Mouse (Mus musculus) heart, embryonic 14.5 days (tissue): ENCODE data around the gene Srrm1. TPM values are rescaled to one million over a fixed set of nuclear protein-coding genes. Genes with fewer than 3 reads are reported as not detected.

ENCODE experiments used
- ATAC-seq: fragments of 200-750 bp; cut with Nextera tagmentation; 2 replicates; pipeline ENCODE4 v1.8.0; 2017; ENCODE audit warnings: low read depth, moderate TSS enrichment; ENCODE audit not compliant: insufficient number of reproducible peaks, insufficient read depth, low FRiP score
- H3K27ac ChIP-seq, 2 experiments: fragments of 200-500 bp in 1 of 2; fragments of 300-500 bp in 1 of 2; sonication (generic) in 1 of 2; replicated peaks in 1 of 2; 2 replicates each; pipeline ENCODE4 v1.5.1; 2012 to 2014; ENCODE audit warnings: low read depth in 2 of 2, low read length in 2 of 2, control low read depth in 1 of 2, mild to moderate bottlenecking in 1 of 2, mixed read lengths in 1 of 2; ENCODE audit not compliant: control insufficient read depth in 1 of 2, insufficient read depth in 1 of 2
- H3K27me3 ChIP-seq: fragments of 300-500 bp; sonication (generic); 2 replicates; pipeline ENCODE4 v1.6.1; 2014; ENCODE audit warnings: mild to moderate bottlenecking, low read length, control low read depth; ENCODE audit not compliant: control insufficient read depth, insufficient read depth
- H3K36me3 ChIP-seq: fragments of 300-500 bp; sonication (generic); 2 replicates; pipeline ENCODE4 v1.6.1; 2014; ENCODE audit warnings: mild to moderate bottlenecking, control low read depth, low read length, mixed read lengths; ENCODE audit not compliant: control insufficient read depth, insufficient read depth
- H3K4me1 ChIP-seq, 2 experiments: fragments of 200-500 bp in 1 of 2; fragments of 300-500 bp in 1 of 2; sonication (generic) in 1 of 2; 2 replicates each; pipeline ENCODE4 v1.6.1; 2012 to 2014; ENCODE audit warnings: low read length in 2 of 2, control low read depth in 1 of 2, mixed read lengths in 1 of 2; ENCODE audit not compliant: control insufficient read depth in 2 of 2, insufficient read depth in 2 of 2
- H3K4me2 ChIP-seq: fragments of 300-500 bp; sonication (generic); 2 replicates; pipeline ENCODE4 v1.6.1; 2014; ENCODE audit warnings: mild to moderate bottlenecking, low read length
- H3K4me3 ChIP-seq, 2 experiments: fragments of 200-500 bp in 1 of 2; fragments of 300-500 bp in 1 of 2; sonication (generic) in 1 of 2; 2 replicates each; pipeline ENCODE4 v1.5.1; 2012 to 2014; ENCODE audit warnings: low read length in 2 of 2, mild to moderate bottlenecking in 2 of 2, control low read depth in 1 of 2, low read depth in 1 of 2, moderate library complexity in 1 of 2; ENCODE audit not compliant: control insufficient read depth in 1 of 2, insufficient read depth in 1 of 2
- H3K9ac ChIP-seq: fragments of 300-500 bp; sonication (generic); 2 replicates; pipeline ENCODE4 v1.6.1; 2014; ENCODE audit warnings: mild to moderate bottlenecking, low read length
- H3K9me3 ChIP-seq: fragments of 300-500 bp; sonication (generic); 2 replicates; pipeline ENCODE4 v1.6.1; 2016; ENCODE audit warnings: low read length, control low read depth; ENCODE audit not compliant: control insufficient read depth
- WGBS: fragments of 180-500 bp; shearing (Covaris S2); extraction: QIAGEN DNeasy Blood & Tissue Kit; methylation state at CpG from one replicate; pipeline ENCODE4 v1.1.7; 2014; 5-methylcytosine and 5-hydroxymethylcytosine counted together
- polyA plus RNA-seq: library from polyadenylated mRNA; unstranded; fragments of >200 nt; fragmentation: Nextera tagmentation; extraction: Ambion mirVana; gene quantifications from 2 replicates; pipeline ENCODE4 v1.2.1, GENCODE M21; 2014

Gene Srrm1
- polyA plus RNA-seq, 1 experiment from 2014 or later = 120 TPM

DNA sequence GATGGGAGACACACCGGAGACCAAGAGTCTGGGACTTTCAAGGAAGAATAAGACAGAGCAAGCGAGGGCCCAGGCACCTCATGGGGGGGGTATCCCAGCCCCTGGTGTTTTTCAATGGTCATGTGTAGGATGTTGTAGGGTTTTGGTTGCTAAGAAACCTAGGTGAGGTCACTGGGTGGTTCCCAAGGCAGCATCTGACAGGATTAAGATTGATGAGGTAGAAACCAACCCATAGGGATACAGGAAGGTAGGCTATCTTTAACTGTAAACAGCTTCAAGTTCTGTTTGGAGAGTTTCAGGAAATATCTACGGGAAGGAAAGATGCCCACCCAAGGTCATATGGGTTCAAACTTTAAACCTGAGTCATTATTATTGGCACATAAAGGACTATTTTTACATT lies 59.3 kb downstream of the Srrm1 start:
- H3K36me3 ChIP-seq = no peaks in the 10 kb centered on the region
- H3K4me3 ChIP-seq = no peak overlapping the region
- no peaks in the 10 kb centered on the region for H3K27me3 ChIP-seq
- H3K9me3 ChIP-seq = no peaks in the 10 kb centered on the region
- no peak overlapping the region for H3K27ac ChIP-seq
- no peak overlapping the region for H3K9ac ChIP-seq
- ATAC-seq = no peak
- H3K4me1 ChIP-seq = peaks cover 25 to 29% of the 10 kb centered on the region in 2 experiments
- WGBS = 80% methylated on average over 3 of the region's 3 CpGs
- no peak overlapping the region for H3K4me2 ChIP-seq

DNA sequence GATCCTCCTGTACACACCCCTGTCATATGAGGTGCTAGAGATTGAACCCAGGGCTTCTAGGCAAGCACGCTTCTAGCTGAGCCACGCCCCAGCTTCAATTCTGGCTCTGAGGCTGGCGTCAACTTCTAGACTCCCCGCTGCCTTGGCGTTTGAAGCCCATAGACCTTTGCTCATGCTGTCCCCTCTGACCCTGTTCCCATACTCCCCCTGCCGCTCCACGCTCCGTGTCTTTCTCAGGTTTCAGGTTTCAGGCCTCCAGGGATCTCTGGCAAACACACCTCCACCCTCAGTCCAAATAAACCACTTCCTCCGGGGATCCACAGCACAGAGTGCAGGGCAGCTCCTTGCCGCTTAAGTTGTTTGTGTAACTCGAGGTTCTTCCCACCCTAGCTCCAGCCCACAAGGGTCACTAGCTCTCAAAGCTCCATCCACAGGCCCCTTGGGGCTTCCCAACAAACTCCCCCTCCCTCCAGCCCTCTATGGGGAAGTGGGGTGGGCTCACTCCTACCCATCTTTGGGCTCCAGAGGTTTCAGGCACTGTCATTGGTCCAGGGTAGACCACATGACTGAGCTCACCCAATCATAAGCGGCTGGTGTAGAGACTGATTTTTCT lies 60.5 kb downstream of the Srrm1 start:
- no peaks in the 10 kb centered on the region for H3K9me3 ChIP-seq
- H3K27ac ChIP-seq = peak overlapping the region in 1 of 2 experiments; percentile 57; a peak in 2 of 4 replicates
- peaks cover 14 to 19% of the 10 kb centered on the region in 2 experiments for H3K4me1 ChIP-seq
- no peak overlapping the region for H3K4me3 ChIP-seq
- peak overlapping the region; percentile 40 for H3K4me2 ChIP-seq
- peak overlapping the region; percentile 41; the same call in 1 of the 2 replicates for H3K9ac ChIP-seq
- WGBS = 9% methylated on average over 12 of the region's 12 CpGs
- H3K27me3 ChIP-seq = no peaks in the 10 kb centered on the region
- H3K36me3 ChIP-seq = no peaks in the 10 kb centered on the region
- ATAC-seq = peak; percentile 10; the same call in 1 of the 2 replicates

DNA sequence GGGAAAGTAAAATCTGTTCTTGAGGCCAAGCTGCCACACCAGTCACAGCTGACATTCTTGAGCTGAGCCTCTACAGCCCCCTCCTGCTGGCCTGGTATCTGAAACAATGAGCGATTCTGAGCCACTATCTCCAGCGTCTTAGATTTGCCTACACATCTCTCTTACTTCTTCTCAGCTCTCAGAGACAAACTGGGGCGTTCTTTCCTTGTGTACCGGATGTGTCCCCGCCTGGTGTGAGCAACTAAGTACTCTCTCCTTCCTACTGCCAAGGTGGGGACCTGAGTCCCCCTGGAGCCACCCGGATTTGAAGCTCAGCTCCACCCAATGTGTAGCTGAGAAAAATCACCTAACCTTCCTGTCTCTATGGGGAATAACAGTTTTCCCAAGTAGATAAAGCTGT lies 61.3 kb downstream of the Srrm1 start:
- 23% methylated on average over 6 of the region's 6 CpGs for WGBS
- Histone ChIP-seq H3K9me3 (no peaks in the 10 kb centered on the region), H3K4me3 (no peak overlapping the region), H3K27ac (peak overlapping the region; percentile 32 to 57; a peak in 2 of 4 replicates), H3K27me3 (no peaks in the 10 kb centered on the region), H3K4me2 (peak overlapping the region; percentile 40; the same call in 1 of the 2 replicates), H3K9ac (no peak overlapping the region; the same call in 1 of the 2 replicates), H3K36me3 (no peaks in the 10 kb centered on the region), H3K4me1 (peaks cover 20% of the 10 kb centered on the region in 2 experiments)
- ATAC-seq = no peak

DNA sequence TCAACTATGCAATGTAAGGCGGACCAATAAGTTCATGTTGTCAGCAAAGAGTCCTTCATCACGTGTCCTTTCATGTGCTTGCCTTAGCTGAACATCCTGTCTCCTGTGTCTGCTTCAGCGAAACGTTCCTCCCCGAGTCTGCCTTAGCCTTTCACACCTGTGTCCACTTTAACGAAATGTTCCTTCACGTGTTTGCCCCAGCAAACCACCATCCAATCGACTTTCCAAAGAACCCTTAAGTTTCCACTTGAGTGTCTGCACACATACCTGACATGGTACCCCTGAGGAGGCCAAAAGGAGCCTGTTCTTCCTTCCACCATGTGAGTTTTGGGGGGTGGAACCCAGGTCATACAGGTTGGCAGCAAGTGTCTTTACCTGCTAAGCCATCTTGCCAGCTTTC lies 61.9 kb downstream of the Srrm1 start:
- no peak overlapping the region for H3K4me3 ChIP-seq
- 87% methylated on average over 8 of the region's 8 CpGs for WGBS
- no peak for ATAC-seq
- no peak overlapping the region for H3K4me2 ChIP-seq
- H3K27me3 ChIP-seq = no peaks in the 10 kb centered on the region
- H3K4me1 ChIP-seq = peaks cover 26% of the 10 kb centered on the region in 2 experiments
- no peak overlapping the region for H3K9ac ChIP-seq
- H3K27ac ChIP-seq = no peak overlapping the region
- H3K9me3 ChIP-seq = no peaks in the 10 kb centered on the region
- no peaks in the 10 kb centered on the region for H3K36me3 ChIP-seq

DNA sequence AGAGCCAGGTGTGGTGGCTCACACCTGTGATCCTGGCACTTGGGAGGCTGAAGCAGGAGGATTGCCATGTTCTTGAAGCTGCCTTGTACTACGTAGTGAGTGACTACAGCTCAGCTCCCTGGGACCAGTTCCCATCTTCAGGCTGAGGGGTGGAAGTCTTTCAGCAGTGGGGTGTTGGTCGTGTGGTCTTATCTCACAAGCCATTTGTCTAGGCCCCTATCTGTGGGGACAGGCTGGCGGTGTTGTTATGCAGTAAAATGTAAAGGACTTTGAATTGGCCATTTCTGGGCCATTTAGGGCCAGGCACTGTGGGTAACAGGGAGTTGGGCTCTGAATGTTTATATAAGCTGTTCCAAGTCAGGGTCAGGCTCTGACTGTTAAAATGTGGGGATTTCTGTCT lies 65.1 kb downstream of the Srrm1 start:
- Histone ChIP-seq H3K4me2 (no peak overlapping the region), H3K9me3 (no peaks in the 10 kb centered on the region), H3K4me1 (peaks cover 29 to 31% of the 10 kb centered on the region in 2 experiments), H3K9ac (no peak overlapping the region), H3K4me3 (no peak overlapping the region), H3K27me3 (no peaks in the 10 kb centered on the region), H3K27ac (no peak overlapping the region), H3K36me3 (no peaks in the 10 kb centered on the region)
- no peak for ATAC-seq
- WGBS = 66% methylated on average over 3 of the region's 3 CpGs

DNA sequence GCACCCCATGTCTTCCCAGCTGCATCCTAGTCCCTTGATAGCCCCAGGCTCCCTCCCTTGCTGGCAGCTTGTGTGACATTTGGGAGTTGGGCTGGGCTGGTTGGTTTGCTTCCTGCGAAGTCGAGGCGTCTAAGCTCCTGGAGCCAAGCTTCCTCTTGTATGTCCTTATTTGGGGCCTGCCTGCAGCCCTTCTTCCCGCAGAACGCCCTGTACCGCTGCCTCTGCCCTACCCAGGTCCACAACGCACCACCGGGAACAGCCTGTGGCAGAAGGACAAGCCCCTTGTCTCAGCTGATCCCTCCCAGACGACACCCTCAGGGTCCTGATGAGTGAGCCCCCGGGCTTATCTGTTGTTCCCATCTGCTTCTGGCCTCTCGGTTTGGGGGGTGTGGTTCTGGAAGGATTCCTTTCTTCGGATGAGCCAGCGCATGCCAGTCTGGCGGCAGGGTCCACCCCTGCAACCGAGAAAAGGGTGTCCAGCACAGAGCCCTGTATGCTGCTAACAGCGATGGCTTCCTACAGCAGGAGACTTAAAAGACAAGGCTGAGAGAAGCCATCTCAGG lies 66.2 kb downstream of the Srrm1 start:
- ATAC-seq = peak; percentile 45
- 2% methylated on average over 16 of the region's 16 CpGs for WGBS
- H3K4me3 ChIP-seq = peak overlapping the region; percentile 17 to 41

DNA sequence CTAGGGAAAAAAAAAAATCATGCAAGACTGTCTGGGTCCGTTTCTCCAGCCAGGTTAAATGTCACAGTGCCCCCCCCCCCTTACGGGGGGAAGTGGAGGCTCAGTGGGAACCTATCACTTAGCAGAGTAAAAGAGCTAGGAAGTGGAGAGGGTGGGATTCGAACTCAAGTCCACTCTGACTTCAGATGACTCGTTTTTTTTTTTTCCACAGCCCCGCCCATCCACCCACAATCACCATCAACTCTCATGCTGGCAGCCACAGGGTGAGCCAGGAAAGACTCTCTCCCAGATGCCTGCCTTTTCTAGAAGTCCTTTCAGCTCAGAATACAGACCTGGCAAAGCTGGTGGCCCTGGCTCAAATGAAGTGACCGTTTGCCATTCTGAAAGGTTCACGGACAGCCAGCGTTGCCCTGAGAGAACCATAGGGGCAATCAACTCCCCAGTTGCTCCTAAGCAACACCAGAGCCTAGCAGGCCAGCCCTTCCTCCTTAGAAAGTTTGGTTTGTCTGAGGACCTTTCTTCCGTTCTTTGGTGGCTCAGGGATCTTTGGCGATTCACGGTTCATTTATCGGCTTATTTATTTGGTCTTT lies 67.0 kb downstream of the Srrm1 start:
- Histone ChIP-seq H3K9me3 (no peaks in the 10 kb centered on the region), H3K27me3 (no peaks in the 10 kb centered on the region), H3K9ac (no peak overlapping the region; the same call in 1 of the 2 replicates), H3K4me2 (no peak overlapping the region), H3K27ac (peak overlapping the region; percentile 75 to 85), H3K36me3 (no peaks in the 10 kb centered on the region), H3K4me1 (peaks cover 16 to 20% of the 10 kb centered on the region in 2 experiments), H3K4me3 (no peak overlapping the region)
- WGBS = 56% methylated on average over 12 of the region's 12 CpGs
- ATAC-seq = no peak

More for the DNA sequence above, 66.2 kb downstream of the Srrm1 start:
- H3K9ac ChIP-seq = peak overlapping the region; percentile 67
- peak overlapping the region; percentile 75 to 85 for H3K27ac ChIP-seq
- peak overlapping the region; percentile 59 for H3K4me2 ChIP-seq
- H3K4me1 ChIP-seq = peaks cover 22 to 26% of the 10 kb centered on the region in 2 experiments
- H3K9me3 ChIP-seq = no peaks in the 10 kb centered on the region
- H3K36me3 ChIP-seq = no peaks in the 10 kb centered on the region
- no peaks in the 10 kb centered on the region for H3K27me3 ChIP-seq
